Mouse (Mus musculus) forebrain, embryonic 11.5 days (tissue): ENCODE results near the gene Naa35. TPM values are rescaled to one million over a fixed set of nuclear protein-coding genes. Genes with fewer than 3 reads are reported as not detected.
A peak's percentile ranks its signal among the peaks of the same experiment; 100 is the strongest.

ENCODE experiments used
- ATAC-seq: fragments of 200-750 bp; cut with Nextera tagmentation; replicated peaks from 2 replicates; pipeline ENCODE4 v1.8.0; 2017; ENCODE audit warnings: moderate TSS enrichment; ENCODE audit not compliant: low FRiP score
- DNase-seq: peaks from one replicate; pipeline ENCODE4 v3.0.0-alpha.2; 2017; ENCODE audit warnings: low spot score
- H3K27ac ChIP-seq: fragments of 300-500 bp; sonication (generic); 2 replicates; pipeline ENCODE4 v1.5.1; 2014; ENCODE audit warnings: low read depth, low read length
- H3K27me3 ChIP-seq: fragments of 300-500 bp; sonication (generic); 2 replicates; pipeline ENCODE4 v1.6.1; 2014; ENCODE audit warnings: mild to moderate bottlenecking, low read length, mixed read lengths; ENCODE audit not compliant: control insufficient read depth, insufficient read depth
- H3K36me3 ChIP-seq: fragments of 300-500 bp; sonication (generic); 2 replicates; pipeline ENCODE4 v1.6.1; 2014; ENCODE audit warnings: mild to moderate bottlenecking, low read length, moderate library complexity, mixed read lengths; ENCODE audit not compliant: control insufficient read depth, insufficient read depth
- H3K4me1 ChIP-seq: fragments of 300-500 bp; sonication (generic); replicated peaks from 2 replicates; pipeline ENCODE4 v1.6.1; 2014; ENCODE audit warnings: low read length, mixed read lengths; ENCODE audit not compliant: control insufficient read depth, insufficient read depth
- H3K4me2 ChIP-seq: fragments of 300-500 bp; sonication (generic); 2 replicates; pipeline ENCODE4 v1.6.1; 2014; ENCODE audit warnings: low read depth, mild to moderate bottlenecking, low read length, moderate library complexity, mixed read lengths; ENCODE audit not compliant: severe bottlenecking
- H3K4me3 ChIP-seq: fragments of 300-500 bp; sonication (generic); 2 replicates; pipeline ENCODE4 v1.5.1; 2014; ENCODE audit warnings: low read depth, low read length
- H3K9ac ChIP-seq: fragments of 300-500 bp; sonication (generic); 2 replicates; pipeline ENCODE4 v1.6.1; 2014; ENCODE audit warnings: low read length
- H3K9me3 ChIP-seq: fragments of 300-500 bp; sonication (generic); 2 replicates; pipeline ENCODE4 v1.6.1; 2016; ENCODE audit warnings: low read length, mixed read lengths; ENCODE audit not compliant: control insufficient read depth
- WGBS: fragments of 180-500 bp; shearing (Covaris S2); extraction: QIAGEN DNeasy Blood & Tissue Kit; methylation state at CpG from one replicate; pipeline ENCODE4 v1.1.7; 2014; 5-methylcytosine and 5-hydroxymethylcytosine counted together
- polyA plus RNA-seq: library from polyadenylated mRNA; unstranded; fragments of >200 nt; fragmentation: Nextera tagmentation; extraction: Ambion mirVana; gene quantifications from 2 replicates; pipeline ENCODE4 v1.2.1, GENCODE M21; 2014

Gene Naa35
- polyA plus RNA-seq, 1 experiment from 2014 or later = 102 TPM

DNA sequence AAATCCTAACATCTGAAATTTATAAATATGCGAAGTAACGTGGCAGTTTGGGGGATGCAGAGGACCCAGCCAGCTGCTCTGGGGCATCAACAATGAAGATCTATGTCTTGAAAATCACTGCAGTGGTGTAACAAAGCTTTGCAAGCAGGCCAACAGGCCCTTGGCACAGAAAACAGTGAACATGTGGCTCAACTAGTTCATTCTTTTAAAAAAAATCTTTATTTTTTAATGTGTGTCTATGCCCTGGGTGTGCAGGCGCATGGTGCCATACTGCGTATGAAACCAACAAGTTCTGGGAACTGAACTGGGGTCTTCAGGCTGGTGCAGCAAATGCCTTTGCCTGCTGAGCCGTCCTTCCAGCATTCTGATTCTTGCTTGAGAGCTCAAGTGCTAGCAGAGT, 32.8 kb upstream of the Naa35 start:
- H3K9ac ChIP-seq = no peak overlapping the region
- no peak for ATAC-seq
- no peaks in the 10 kb centered on the region for H3K27me3 ChIP-seq
- no peak overlapping the region for H3K4me2 ChIP-seq
- no peaks in the 10 kb centered on the region for H3K36me3 ChIP-seq
- no peak for DNase-seq
- WGBS = 88% methylated on average over 5 of the region's 5 CpGs
- H3K27ac ChIP-seq = no peak overlapping the region
- no peaks in the 10 kb centered on the region for H3K9me3 ChIP-seq
- H3K4me1 ChIP-seq = peaks cover 4% of the 10 kb centered on the region; the same call in 1 of the 2 replicates
- no peak overlapping the region for H3K4me3 ChIP-seq

DNA sequence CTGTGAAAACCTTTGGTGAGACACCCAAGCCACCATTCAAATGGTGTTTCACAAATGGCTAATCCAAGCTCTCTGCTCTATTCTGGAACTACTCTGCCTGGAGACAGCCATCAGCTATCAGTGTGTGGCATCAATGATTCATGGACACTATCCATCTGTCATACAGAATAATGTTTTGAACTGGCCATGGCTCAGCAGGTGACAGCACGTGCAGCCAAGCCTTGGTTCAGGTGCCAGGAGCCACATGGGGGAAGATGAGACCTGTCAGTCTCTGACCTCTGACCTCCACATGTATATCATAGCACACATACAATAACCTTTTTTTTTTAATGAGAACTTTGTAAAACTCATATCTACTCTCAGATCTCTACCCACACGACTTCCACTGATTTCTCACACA, 32.3 kb upstream of the Naa35 start:
- Histone ChIP-seq H3K9ac (no peak overlapping the region), H3K4me1 (peaks cover 4% of the 10 kb centered on the region; the same call in 1 of the 2 replicates), H3K4me3 (no peak overlapping the region), H3K36me3 (no peaks in the 10 kb centered on the region), H3K9me3 (no peaks in the 10 kb centered on the region), H3K27ac (no peak overlapping the region), H3K27me3 (no peaks in the 10 kb centered on the region), H3K4me2 (no peak overlapping the region)
- DNase-seq = no peak
- WGBS = 87% methylated on average over 2 of the region's 2 CpGs
- no peak for ATAC-seq

DNA sequence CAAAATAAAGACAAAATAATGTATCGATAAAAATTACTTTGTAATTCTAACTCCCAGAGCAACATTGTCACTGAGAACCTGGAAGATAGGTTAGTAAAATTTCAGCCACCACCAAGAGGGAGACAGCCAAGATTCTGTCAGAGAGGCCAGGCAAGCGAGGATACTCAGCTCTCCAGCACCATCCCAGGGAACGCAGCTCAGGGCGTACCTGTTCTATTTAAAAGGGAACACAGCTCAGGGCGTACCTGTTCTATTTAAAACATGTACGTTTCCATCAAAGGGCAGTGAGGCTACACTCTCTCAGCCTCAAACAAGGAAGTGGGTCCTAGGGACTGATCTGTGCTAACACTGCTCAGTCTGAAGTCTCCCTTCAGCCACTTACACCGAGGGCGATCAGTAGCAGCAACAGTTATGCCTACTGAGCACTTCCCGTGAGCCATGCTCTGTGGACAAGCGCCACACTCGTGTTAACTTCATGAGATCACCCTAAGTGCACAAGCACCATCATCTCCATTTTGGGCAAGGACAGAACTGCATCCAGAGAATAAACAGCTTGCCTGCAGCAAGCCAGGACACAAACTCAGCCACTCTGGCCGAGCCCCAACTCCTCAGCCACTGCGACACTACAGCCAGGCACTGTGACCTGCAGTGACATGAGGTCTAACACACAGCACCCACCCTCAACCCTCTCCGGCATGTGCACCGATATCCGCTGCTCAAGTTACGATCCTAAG, 30.1 kb upstream of the Naa35 start:
- Histone ChIP-seq H3K9ac (no peak overlapping the region), H3K4me3 (no peak overlapping the region)

DNA sequence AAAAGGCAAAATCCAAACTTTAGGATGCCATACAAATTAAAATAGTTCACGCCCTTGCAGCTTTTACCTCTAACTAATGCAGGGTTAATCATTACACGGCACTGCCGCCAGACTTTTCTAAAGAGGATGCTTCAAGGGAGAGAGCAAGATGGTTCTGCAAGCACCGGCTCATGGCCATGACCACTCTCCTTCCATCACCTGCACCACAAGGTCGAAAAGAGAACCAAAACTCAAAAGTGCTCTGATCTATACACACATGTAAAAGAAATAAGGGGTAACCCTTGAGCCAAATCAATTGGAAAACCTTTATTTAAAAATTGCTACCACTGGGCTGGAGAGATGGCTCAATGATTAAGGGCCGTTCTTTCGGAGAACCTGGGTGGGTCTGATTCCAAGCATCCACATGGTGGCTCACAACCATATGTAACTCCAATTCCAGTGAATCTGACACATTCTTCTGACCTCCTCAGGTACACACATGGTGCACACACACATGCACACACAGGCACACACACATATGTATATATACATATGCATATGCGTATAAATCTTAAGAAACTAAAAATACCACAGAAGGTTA, 29.4 kb upstream of the Naa35 start:
- ATAC-seq = no peak
- 83% methylated on average over 8 of the region's 8 CpGs for WGBS
- H3K4me2 ChIP-seq = no peak overlapping the region

More for the DNA sequence above, 30.1 kb upstream of the Naa35 start:
- Histone ChIP-seq H3K4me1 (peaks cover 4% of the 10 kb centered on the region; the same call in 1 of the 2 replicates), H3K27ac (no peak overlapping the region), H3K36me3 (no peaks in the 10 kb centered on the region), H3K4me2 (no peak overlapping the region), H3K9me3 (no peaks in the 10 kb centered on the region), H3K27me3 (no peaks in the 10 kb centered on the region)
- 83% methylated on average over 17 of the region's 17 CpGs for WGBS
- ATAC-seq (no peak), DNase-seq (no peak)

DNA sequence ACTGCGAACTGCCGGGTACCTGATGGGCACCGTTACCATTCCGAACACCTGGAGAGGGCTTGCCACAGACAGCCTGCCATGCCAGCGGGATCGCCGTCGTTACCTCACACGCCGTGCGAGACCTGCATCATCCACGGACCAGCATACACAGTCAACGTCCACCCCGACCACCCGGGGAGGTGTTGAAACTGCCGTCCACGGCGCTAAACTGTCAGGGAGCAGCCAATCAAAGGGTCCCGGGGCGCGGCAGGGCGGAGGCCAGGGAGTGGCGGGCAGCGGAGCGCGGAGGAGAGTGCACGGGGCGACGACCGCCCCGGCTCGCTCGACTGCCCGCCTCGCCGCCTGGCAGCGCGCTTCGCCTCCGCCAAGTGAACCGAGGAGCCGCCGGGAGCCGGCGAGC, 28.4 kb upstream of the Naa35 start:
- peak overlapping the region; percentile 96 for H3K4me2 ChIP-seq
- peak overlapping the region; percentile 84 for H3K9ac ChIP-seq
- peak; percentile 82 for DNase-seq
- H3K4me1 ChIP-seq = peaks cover 4% of the 10 kb centered on the region; the same call in 1 of the 2 replicates
- H3K27me3 ChIP-seq = no peaks in the 10 kb centered on the region
- H3K4me3 ChIP-seq = peak overlapping the region; percentile 83
- ATAC-seq = peak; percentile 80
- peak overlapping the region; percentile 31; the same call in 1 of the 2 replicates for H3K27ac ChIP-seq
- 0% methylated on average over 45 of the region's 45 CpGs for WGBS
- no peaks in the 10 kb centered on the region for H3K36me3 ChIP-seq
- H3K9me3 ChIP-seq = no peaks in the 10 kb centered on the region

More for the DNA sequence above, 29.4 kb upstream of the Naa35 start:
- Histone ChIP-seq H3K4me1 (peaks cover 4% of the 10 kb centered on the region; the same call in 1 of the 2 replicates), H3K27me3 (no peaks in the 10 kb centered on the region), H3K4me3 (no peak overlapping the region), H3K27ac (no peak overlapping the region), H3K36me3 (no peaks in the 10 kb centered on the region), H3K9ac (no peak overlapping the region), H3K9me3 (no peaks in the 10 kb centered on the region)
- DNase-seq = no peak

DNA sequence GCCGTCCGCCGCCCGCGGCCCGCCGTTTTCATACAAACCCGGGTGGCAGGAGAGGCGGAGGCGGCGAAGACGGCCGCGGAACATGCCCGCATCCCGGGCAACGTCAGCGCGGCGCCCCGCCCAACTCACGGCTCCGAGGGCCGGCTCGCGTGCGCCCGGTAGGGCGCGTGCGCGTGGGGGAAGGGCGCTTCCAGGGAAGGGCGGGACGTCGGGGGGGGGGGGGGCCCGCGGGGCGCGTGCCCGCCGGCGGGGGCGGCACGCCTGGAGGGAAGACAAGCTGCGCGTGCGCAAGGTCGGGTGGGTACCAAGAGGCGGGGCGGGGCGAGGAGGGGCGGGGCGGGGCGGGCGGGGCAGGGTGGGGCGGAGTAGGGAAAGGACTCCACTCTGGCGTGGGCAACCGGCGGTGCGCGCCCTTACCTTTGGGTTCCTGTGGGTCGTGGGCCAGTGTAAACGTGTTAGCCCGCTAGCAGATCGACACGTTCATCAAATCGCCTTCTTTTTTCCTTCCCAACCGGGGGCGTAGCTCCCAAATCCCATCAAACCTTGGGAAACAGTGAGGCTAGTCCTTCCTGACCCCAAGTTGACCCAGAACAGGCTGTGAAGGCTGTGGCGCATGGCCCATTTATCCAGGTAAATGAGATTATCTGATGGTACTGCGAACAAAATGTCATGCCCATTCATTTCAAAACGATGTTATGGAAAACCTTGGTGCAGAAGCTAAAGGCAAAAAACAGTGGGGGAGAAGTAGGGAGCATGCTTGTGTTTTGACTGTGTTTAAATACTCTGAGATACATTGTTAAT, 27.7 kb upstream of the Naa35 start:
- Histone ChIP-seq H3K9ac (peak overlapping the region; percentile 84), H3K4me3 (peak overlapping the region; percentile 83), H3K27ac (0 out of 2 replicates have a peak overlapping the region, but pooled peaks have one; percentile 31), H3K4me1 (peaks cover 4% of the 10 kb centered on the region; the same call in 1 of the 2 replicates), H3K4me2 (peak overlapping the region; percentile 96), H3K9me3 (no peaks in the 10 kb centered on the region), H3K27me3 (no peaks in the 10 kb centered on the region), H3K36me3 (no peaks in the 10 kb centered on the region)
- peak; percentile 90 for ATAC-seq
- peak; percentile 97 for DNase-seq
- WGBS = under 1% methylated on average over 42 of the region's 73 CpGs

DNA sequence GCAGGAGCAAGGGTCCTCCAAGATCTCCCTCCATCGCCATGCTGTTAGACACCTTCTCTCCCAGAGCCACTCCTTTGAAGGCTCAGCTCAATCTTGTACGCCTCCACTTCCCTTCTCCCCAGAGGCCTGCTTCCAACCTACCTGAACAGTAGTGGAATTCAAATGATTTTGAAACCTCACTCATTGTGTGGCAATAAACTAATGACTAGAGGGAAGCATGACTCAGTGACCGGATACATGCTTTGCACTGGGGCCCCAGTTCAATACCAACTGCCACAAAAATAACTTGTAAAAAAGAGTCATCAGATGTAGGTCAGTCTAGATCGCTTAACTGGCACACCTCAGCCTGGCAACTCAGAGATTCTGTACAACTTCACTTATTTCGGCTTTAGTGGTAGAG, 26.3 kb upstream of the Naa35 start:
- H3K9me3 ChIP-seq = no peaks in the 10 kb centered on the region
- H3K4me2 ChIP-seq = no peak overlapping the region
- peaks cover 4% of the 10 kb centered on the region; the same call in 1 of the 2 replicates for H3K4me1 ChIP-seq
- H3K9ac ChIP-seq = no peak overlapping the region
- WGBS = 93% methylated on average over 5 of the region's 5 CpGs
- H3K27ac ChIP-seq = no peak overlapping the region
- no peaks in the 10 kb centered on the region for H3K27me3 ChIP-seq
- no peak overlapping the region for H3K4me3 ChIP-seq
- DNase-seq = no peak
- no peaks in the 10 kb centered on the region for H3K36me3 ChIP-seq
- no peak for ATAC-seq

DNA sequence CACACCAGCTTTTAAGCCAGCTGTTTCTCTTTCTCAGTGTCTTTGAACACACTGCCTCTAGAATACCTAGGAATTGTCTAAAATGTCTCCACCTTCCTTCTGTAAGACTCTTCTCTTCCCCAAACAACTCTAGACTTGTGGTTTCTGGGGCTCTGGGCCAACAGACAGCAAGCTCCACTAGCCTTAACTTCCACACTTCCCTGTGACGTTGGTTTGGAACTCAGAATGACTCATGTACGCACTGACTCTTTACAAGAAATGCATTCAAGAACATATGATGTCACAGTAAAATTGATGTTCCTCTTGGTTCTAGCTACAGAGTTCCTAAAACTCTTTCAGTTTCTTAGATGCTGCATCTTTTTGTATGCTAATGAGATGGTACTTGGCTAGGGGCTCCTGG, 22.6 kb upstream of the Naa35 start:
- no peak overlapping the region for H3K4me2 ChIP-seq

More for the DNA sequence above, 22.6 kb upstream of the Naa35 start:
- no peaks in the 10 kb centered on the region for H3K36me3 ChIP-seq
- H3K4me1 ChIP-seq = no peaks in the 10 kb centered on the region
- H3K9ac ChIP-seq = no peak overlapping the region
- no peak overlapping the region for H3K27ac ChIP-seq
- DNase-seq (no peak), ATAC-seq (no peak)
- H3K27me3 ChIP-seq = no peaks in the 10 kb centered on the region
- H3K4me3 ChIP-seq = no peak overlapping the region
- 82% methylated on average over 2 of the region's 2 CpGs for WGBS
- no peaks in the 10 kb centered on the region for H3K9me3 ChIP-seq
